Mouse (Mus musculus): ENCODE measurements around the gene Ppp1r3c.

The Ppp1r3c gene

DNA sequence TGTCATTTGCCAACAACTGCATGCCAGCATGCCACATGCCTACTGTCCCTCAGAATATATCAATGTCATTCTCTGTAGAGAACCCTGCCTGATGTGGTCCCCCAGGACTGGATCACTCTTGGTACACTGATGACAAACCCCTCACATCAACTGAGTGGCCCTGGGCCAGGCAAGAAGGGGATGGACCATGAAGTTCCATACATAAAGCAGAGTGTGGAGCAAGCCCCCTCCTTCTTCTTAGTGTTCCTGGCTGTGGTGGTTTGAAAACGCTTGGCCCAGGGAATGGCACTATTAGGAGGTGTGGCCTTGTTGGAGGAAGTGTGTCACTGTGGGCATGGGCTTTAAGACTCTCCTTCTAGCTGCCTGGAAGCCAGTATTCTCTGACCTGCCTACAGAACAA is 37.3 kb downstream of the Ppp1r3c start:
- TF ChIP-seq GATA4 (IDR thresholded peaks at IDR 0.05; ENCODE audit: insufficient replicate concordance, low read length): no peak

DNA sequence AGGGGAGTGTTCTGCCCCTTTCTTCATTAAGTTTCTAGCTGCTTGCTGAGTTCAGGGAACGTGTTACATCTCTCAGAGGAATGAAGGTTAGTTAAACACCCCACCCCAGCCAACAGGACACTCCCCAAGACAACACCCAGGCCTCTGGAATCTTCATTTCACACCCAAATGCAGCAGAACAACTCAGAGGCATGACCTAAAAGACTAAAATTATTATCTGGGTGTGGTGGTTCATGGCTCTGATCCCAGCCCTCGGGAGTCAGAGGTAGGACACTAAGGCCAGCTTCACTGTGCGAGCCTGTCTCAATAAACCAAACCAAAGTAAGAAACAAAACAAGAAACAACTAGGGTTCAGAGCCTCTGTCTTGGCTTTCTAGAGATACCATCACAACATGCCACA is 38.3 kb downstream of the Ppp1r3c start:
- no peak for TF ChIP-seq GATA4 (IDR thresholded peaks at IDR 0.05; ENCODE audit: insufficient replicate concordance, low read length)

- no peak for TF ChIP-seq GATA4 (IDR thresholded peaks at IDR 0.05; ENCODE audit: insufficient replicate concordance, low read length)
These were observed 39.8 kb downstream of the Ppp1r3c start for GRCm38 (mm10) chr19:36696601-36697122.

- no peak for TF ChIP-seq GATA4 (IDR thresholded peaks at IDR 0.05; ENCODE audit: insufficient replicate concordance, low read length)
These were observed 42.9 kb downstream of the Ppp1r3c start for GRCm38 (mm10) chr19:36693530-36693929.

GRCm38 (mm10) chr19:36691941-36692340 is 44.5 kb downstream of the Ppp1r3c start:
- TF ChIP-seq GATA4 (IDR thresholded peaks at IDR 0.05; ENCODE audit: insufficient replicate concordance, low read length): no peak

DNA sequence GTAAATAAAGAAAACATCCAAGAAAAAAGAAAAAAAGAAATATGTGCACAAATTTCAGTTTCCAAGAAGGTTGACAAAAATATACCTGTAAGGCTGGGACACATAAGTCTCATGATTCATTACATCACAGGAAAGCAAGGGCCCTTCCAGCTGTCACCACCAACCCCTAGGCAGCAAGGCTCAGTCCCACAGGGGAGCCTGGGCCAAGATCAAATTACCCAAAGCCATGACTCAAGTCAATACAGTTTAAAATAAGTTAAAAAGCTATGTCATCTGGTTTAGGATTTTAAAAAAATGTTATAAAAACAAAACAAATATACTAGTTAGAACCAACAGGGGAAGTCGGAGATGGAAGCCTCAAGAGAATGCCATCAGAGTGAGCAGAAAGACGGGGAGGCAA is 45.2 kb downstream of the Ppp1r3c start:
- no peak for TF ChIP-seq GATA4 (IDR thresholded peaks at IDR 0.05; ENCODE audit: insufficient replicate concordance, low read length)

DNA sequence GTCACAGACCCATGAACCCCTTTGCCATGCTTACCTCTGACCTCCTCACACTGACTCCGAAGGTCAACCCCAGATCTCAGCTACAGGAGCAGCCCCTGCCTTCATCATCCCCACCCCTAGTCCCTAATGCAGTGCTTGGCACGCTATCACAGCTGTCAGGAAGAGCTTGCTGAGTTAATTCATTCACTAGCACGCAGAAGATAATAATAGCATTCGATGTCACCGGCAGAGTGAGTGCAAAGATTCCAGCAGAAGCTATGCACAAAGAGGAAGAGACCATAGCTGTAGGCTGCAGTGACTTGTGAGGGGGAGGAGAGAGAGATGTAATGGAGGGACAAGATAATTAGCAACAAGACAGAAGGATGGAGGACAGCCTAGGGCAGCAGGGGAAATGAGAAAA is 47.2 kb downstream of the Ppp1r3c start:
- TF ChIP-seq GATA4 (IDR thresholded peaks at IDR 0.05; ENCODE audit: insufficient replicate concordance, low read length): no peak

DNA sequence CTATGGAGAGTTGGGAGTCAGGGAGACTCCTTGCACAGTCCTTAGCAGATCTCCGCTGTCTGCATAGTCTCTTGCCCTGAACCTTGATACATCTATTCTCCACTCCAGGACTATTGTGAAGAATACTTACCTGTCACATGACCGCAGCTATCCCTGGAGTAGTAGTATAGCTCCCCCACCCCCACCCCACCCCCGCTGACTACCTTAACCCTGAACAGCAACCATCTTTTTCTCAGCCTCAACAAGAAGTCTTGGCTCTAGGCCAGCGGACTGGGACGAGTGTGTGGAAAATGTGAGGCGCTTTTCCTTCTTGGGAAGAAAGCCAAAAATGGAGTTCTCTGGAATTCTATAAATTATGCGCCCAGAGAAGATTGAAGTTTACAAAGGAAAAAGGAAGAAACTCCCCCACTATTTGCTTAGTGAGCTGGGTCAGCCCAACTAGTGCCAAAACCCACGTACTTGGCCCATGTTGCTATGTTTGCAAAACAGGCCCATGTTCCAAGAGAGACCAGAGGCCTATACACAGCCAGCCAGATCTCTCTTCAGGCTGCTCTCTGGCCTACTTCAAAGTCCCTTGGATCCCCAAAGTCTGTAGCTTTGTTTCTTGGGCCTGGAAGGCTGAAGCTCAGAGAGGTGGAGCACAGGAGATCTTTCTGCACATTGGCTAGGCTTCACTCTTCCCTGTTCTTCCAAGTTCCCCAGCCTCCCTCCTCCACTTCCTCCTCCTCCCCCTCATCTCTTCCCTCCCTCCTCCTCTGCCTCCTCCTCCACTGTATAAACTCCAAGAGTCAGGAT is 48.4 kb downstream of the Ppp1r3c start:
- TF ChIP-seq GATA4 (IDR thresholded peaks at IDR 0.05; ENCODE audit: insufficient replicate concordance, low read length): no peak

DNA sequence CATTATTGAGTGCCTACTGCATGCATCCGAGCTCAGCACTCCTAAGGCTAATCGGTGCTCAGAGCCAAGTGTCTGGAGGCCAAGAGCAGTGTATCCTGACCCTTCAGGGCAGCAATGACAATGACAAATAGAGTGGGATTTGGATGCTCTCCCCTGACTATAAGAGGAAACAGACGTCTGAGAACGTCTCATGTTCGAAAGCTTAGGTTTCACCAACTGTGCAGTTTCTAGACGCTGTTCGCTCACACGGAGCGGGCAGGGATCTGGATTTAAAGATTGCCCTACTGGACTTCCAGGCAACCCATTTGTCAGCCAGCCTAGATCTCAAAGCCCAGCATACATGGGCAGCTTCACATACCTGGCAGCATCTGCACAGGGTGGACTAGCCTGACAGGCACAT is 49.4 kb downstream of the Ppp1r3c start:
- TF ChIP-seq GATA4 (IDR thresholded peaks at IDR 0.05; ENCODE audit: insufficient replicate concordance, low read length): no peak

- no peak for TF ChIP-seq GATA4 (IDR thresholded peaks at IDR 0.05; ENCODE audit: insufficient replicate concordance, low read length)
These were observed 50.4 kb downstream of the Ppp1r3c start for GRCm38 (mm10) chr19:36686016-36686415.

- TF ChIP-seq GATA4 (IDR thresholded peaks at IDR 0.05; ENCODE audit: insufficient replicate concordance, low read length): no peak
These were observed 53.9 kb downstream of the Ppp1r3c start for GRCm38 (mm10) chr19:36682560-36682959.

All from liver, adult (tissue).